Mouse (Mus musculus): ENCODE data around the gene Ctla4.

- no peak for TF ChIP-seq TAL1 (IDR thresholded peaks at IDR 0.05; ENCODE audit: low read length)
- no peak for TF ChIP-seq GATA1 (IDR thresholded peaks at IDR 0.05; ENCODE audit: low read length)
Observed at GRCm38 (mm10) chr1:60880116-60880867, 6.5 kb upstream of the Ctla4 start.

Data from erythroblast, embryonic 14.5 days (primary cell).